Mouse (Mus musculus): ENCODE measurements at regions not wholly inside any gene's neighbourhood (a gene's known extent, or its start where the extent isn't known, plus 50 kb on each side); places are given as distances from the start of the nearest gene placed in this dataset.
A peak's percentile ranks its signal among the peaks of the same experiment; 100 is the strongest.

GRCm38 (mm10) chr10:112795473-112795872, 133.3 kb downstream of the Atxn7l3b start:
- H3K4me1 ChIP-seq (ENCODE audit: control insufficient read depth in 1 of 2, insufficient read depth in 2 of 2) = no peaks in the 10 kb centered on the region
- H3K4me3 ChIP-seq (replicated peaks in 1 of 3; ENCODE audit: low read depth in 2 of 3, low read length in 2 of 3, poor library complexity in 1 of 3) = no peak overlapping the region
- H3K27ac ChIP-seq (ENCODE audit: insufficient read depth, low read depth) = no peak overlapping the region
- no peak for TF ChIP-seq GABPA (IDR thresholded peaks at IDR 0.05; ENCODE audit: insufficient replicate concordance, low read depth, low read length)
- TF ChIP-seq ZC3H11A (IDR thresholded peaks at IDR 0.05; ENCODE audit: low read depth, low read length) = no peak
- TF ChIP-seq NELFE (IDR thresholded peaks at IDR 0.05; ENCODE audit: low read depth, low read length) = no peak
- TF ChIP-seq JUN (IDR thresholded peaks at IDR 0.05; ENCODE audit: insufficient read depth, low read depth, low read length) = no peak
- no peak for TF ChIP-seq UBTF (IDR thresholded peaks at IDR 0.05; ENCODE audit: low read depth, low read length)
- TF ChIP-seq POLR2AphosphoS2 (IDR thresholded peaks at IDR 0.05; ENCODE audit: low read depth, low read length) = no peak
- TF ChIP-seq RAD21 (IDR thresholded peaks at IDR 0.05; ENCODE audit: low read depth, low read length) = no peak
- no peak for TF ChIP-seq IRF4 (IDR thresholded peaks at IDR 0.05; ENCODE audit: low read depth, low read length)
- TF ChIP-seq USF1 (IDR thresholded peaks at IDR 0.05; ENCODE audit: low read depth, low read length) = no peak
- no peak for TF ChIP-seq HCFC1 (IDR thresholded peaks at IDR 0.05; ENCODE audit: low read depth, low read length)
- TF ChIP-seq JUND (conservative IDR thresholded peaks at IDR 0.05; ENCODE audit: low read depth, low read length) = no peak
- no peak for TF ChIP-seq CHD1 (IDR thresholded peaks at IDR 0.05; ENCODE audit: low read depth, low read length)
- no peak for TF ChIP-seq BHLHE40 (IDR thresholded peaks at IDR 0.05; ENCODE audit: low read depth, low read length)
- no peak for TF ChIP-seq EP300 (IDR thresholded peaks at IDR 0.05; ENCODE audit: low read length)
- dilution Hi-C loops (cut with MboI; ENCODE audit: extremely low pct_ligation_motif_present, extremely low pct_unique_long_range_greater_than_20kb, low sequenced_read_pairs) = no loop called here
- no peaks in the 10 kb centered on the region for H3K27me3 ChIP-seq (replicated peaks)
- no peak overlapping the region for H3K4me2 ChIP-seq (ENCODE audit: insufficient read depth, low read depth, poor library complexity, severe bottlenecking)
- H3K36me3 ChIP-seq (replicated peaks in 1 of 2; ENCODE audit: control insufficient read depth in 1 of 2, insufficient read depth in 1 of 2, low read length in 1 of 2) = no peaks in the 10 kb centered on the region
- no peak overlapping the region for H3K9ac ChIP-seq (ENCODE audit: insufficient read depth, low read depth)
- in situ Hi-C loops (cut with MboI; ENCODE audit: low pct_ligation_motif_present, low pct_unique_long_range_greater_than_20kb, low sequenced_read_pairs) = no loop called here
- no peaks in the 10 kb centered on the region for H3K9me3 ChIP-seq (replicated peaks; ENCODE audit: low read length)
- no peak for DNase-seq (ENCODE audit: extremely low read depth)
- no peaks in the 10 kb centered on the region for H3K79me2 ChIP-seq (replicated peaks; ENCODE audit: control insufficient read depth, extremely low read depth, insufficient read depth, poor library complexity, severe bottlenecking)

GRCm38 (mm10) chr10:112788236-112788635, 140.6 kb downstream of the Atxn7l3b start:
- no peak overlapping the region for H3K4me3 ChIP-seq (replicated peaks in 1 of 3; ENCODE audit: low read depth in 2 of 3, low read length in 2 of 3, poor library complexity in 1 of 3)
- dilution Hi-C loops (cut with MboI; ENCODE audit: extremely low pct_ligation_motif_present, extremely low pct_unique_long_range_greater_than_20kb, low sequenced_read_pairs) (no loop called here), in situ Hi-C loops (cut with MboI; ENCODE audit: low pct_ligation_motif_present, low pct_unique_long_range_greater_than_20kb, low sequenced_read_pairs) (no loop called here)
- no peaks in the 10 kb centered on the region for H3K9me3 ChIP-seq (replicated peaks; ENCODE audit: low read length)
- peaks cover 4 to 16% of the 10 kb centered on the region in 2 experiments for H3K4me1 ChIP-seq (ENCODE audit: control insufficient read depth in 1 of 2, insufficient read depth in 2 of 2)
- H3K79me2 ChIP-seq (replicated peaks; ENCODE audit: control insufficient read depth, extremely low read depth, insufficient read depth, poor library complexity, severe bottlenecking) = no peaks in the 10 kb centered on the region
- DNase-seq (ENCODE audit: extremely low read depth) = peak; percentile 47
- H3K27ac ChIP-seq (ENCODE audit: insufficient read depth, low read depth) = no peak overlapping the region
- TF ChIP-seq ZKSCAN1 (IDR thresholded peaks at IDR 0.05; ENCODE audit: borderline replicate concordance, low read depth, low read length) (no peak), HCFC1 (IDR thresholded peaks at IDR 0.05; ENCODE audit: low read depth, low read length) (no peak), ETS1 (conservative IDR thresholded peaks at IDR 0.05; ENCODE audit: low read depth, low read length) (peak; percentile 93), EP300 (IDR thresholded peaks at IDR 0.05; ENCODE audit: low read length) (peak; percentile 50; the same call in 1 of the 2 replicates), JUND (conservative IDR thresholded peaks at IDR 0.05; ENCODE audit: low read depth, low read length) (peak; percentile 59; the same call in 1 of the 2 replicates), SMC3 (IDR thresholded peaks at IDR 0.05; ENCODE audit: low read depth, low read length) (no peak), E2F4 (IDR thresholded peaks at IDR 0.05; ENCODE audit: insufficient replicate concordance, low read depth, low read length) (no peak), JUN (IDR thresholded peaks at IDR 0.05; ENCODE audit: insufficient read depth, low read depth, low read length) (peak; percentile 46; the same call in 1 of the 2 replicates), MXI1 (IDR thresholded peaks at IDR 0.05; ENCODE audit: low read depth, low read length) (no peak)
- H3K9ac ChIP-seq (ENCODE audit: insufficient read depth, low read depth) = no peak overlapping the region
- no peaks in the 10 kb centered on the region for H3K36me3 ChIP-seq (replicated peaks in 1 of 2; ENCODE audit: control insufficient read depth in 1 of 2, insufficient read depth in 1 of 2, low read length in 1 of 2)
- H3K4me2 ChIP-seq (ENCODE audit: insufficient read depth, low read depth, poor library complexity, severe bottlenecking) = no peak overlapping the region
- no peaks in the 10 kb centered on the region for H3K27me3 ChIP-seq (replicated peaks)
